Mouse (Mus musculus) embryonic fibroblast, embryonic 13.5 days (primary cell): ENCODE results near the gene Hist1h3a. TPM values are rescaled to one million over a fixed set of nuclear protein-coding genes. Genes with fewer than 3 reads are reported as not detected.
"Not testable (repeated sequence)": the region's sequence is repeated elsewhere in the genome, so short reads cannot be mapped to it uniquely, and the experiment has no call there.

ENCODE experiments used
- H3K27ac ChIP-seq: 2 replicates; pipeline ENCODE4 v1.5.1; 2012; ENCODE audit warnings: low read length, control low read depth, inconsistent platforms; ENCODE audit not compliant: insufficient read depth
- H3K4me1 ChIP-seq: 2 replicates; pipeline ENCODE4 v1.6.1; 2011; ENCODE audit warnings: low read length; ENCODE audit not compliant: control insufficient read depth, insufficient read depth
- H3K4me3 ChIP-seq: 2 replicates; pipeline ENCODE4 v1.5.1; 2011; ENCODE audit warnings: mild to moderate bottlenecking, control low read depth, low read length; ENCODE audit not compliant: insufficient read depth
- CTCF ChIP-seq: IDR thresholded peaks from 2 replicates; pipeline ENCODE4 v1.5.1; 2011; ENCODE audit warnings: mild to moderate bottlenecking, control low read depth, low read length, moderate library complexity, borderline replicate concordance; ENCODE audit not compliant: insufficient read depth
- POLR2A ChIP-seq: IDR thresholded peaks from 2 replicates; pipeline ENCODE4 v1.6.1; 2011; ENCODE audit warnings: low read depth, mild to moderate bottlenecking, control low read depth, low read length, moderate library complexity
- polyA plus RNA-seq: library from polyadenylated mRNA; stranded (reverse); fragments of >200 nt; gene quantifications from 2 replicates; pipeline ENCODE4 v1.2.4, GENCODE M21; 2011; ENCODE audit warnings: low read depth; ENCODE audit not compliant: missing spikeins, insufficient read length

Hist1h3a gene
- polyA plus RNA-seq, 1 experiment = 5.5 TPM

GRCm38 (mm10) chr13:23750839-23751477 is 11.2 kb downstream of the Hist1h3a start, which contains the start of gene Hist1h2ab:
Hist1h2ab (plus strand) TSS chr13:23751126.
- not testable (repeated sequence) for H3K4me1 ChIP-seq
- Histone ChIP-seq H3K4me3 (peak within 1 kb of the TSS; percentile 36), H3K27ac (peak within 1 kb of the TSS; percentile 99)
- peak; percentile 97 for TF ChIP-seq POLR2A

GRCm38 (mm10) chr13:23749563-23750121 is 12.5 kb downstream of the Hist1h3a start:
- TF ChIP-seq POLR2A (no peak), CTCF (no peak)
- Histone ChIP-seq H3K4me1 (peaks cover 6% of the 10 kb centered on the region), H3K4me3 (no peak overlapping the region), H3K27ac (peak overlapping the region; percentile 99)

- Histone ChIP-seq H3K4me3 (no peak overlapping the region), H3K4me1 (peaks cover 12% of the 10 kb centered on the region), H3K27ac (peak overlapping the region; percentile 99)
- TF ChIP-seq CTCF (no peak), POLR2A (0 out of 2 replicates have a peak, but pooled peaks have one; percentile 18)
Observed at GRCm38 (mm10) chr13:23747892-23748288, 14.3 kb downstream of the Hist1h3a start.

- Histone ChIP-seq H3K4me1 (peaks cover 12% of the 10 kb centered on the region), H3K4me3 (peak overlapping the region; percentile 23; the same call in 1 of the 2 replicates), H3K27ac (peak overlapping the region; percentile 99)
- TF ChIP-seq CTCF (no peak), POLR2A (peak; percentile 72)
Observed at GRCm38 (mm10) chr13:23747081-23747891, 14.9 kb downstream of the Hist1h3a start.

- Histone ChIP-seq H3K27ac (peak within 1 kb of the TSS; percentile 99), H3K4me3 (peak within 1 kb of the TSS; percentile 40), H3K4me1 (peaks cover 12% of the 10 kb centered on the region)
- TF ChIP-seq POLR2A = peak; percentile 90
Observed at GRCm38 (mm10) chr13:23746201-23747080, 15.7 kb downstream of the Hist1h3a start, which contains the start of gene Hist1h2bb. Hist1h2bb (plus strand) TSS chr13:23746734.

GRCm38 (mm10) chr13:23745381-23746161 is 16.6 kb downstream of the Hist1h3a start, which contains the start of gene Hist1h3c:
Hist1h3c (minus strand) TSS chr13:23745602.
- peak; percentile 70 for TF ChIP-seq POLR2A
- TF ChIP-seq CTCF = no peak
- Histone ChIP-seq H3K4me1 (peaks cover 12% of the 10 kb centered on the region), H3K4me3 (peak within 1 kb of the TSS; percentile 47), H3K27ac (peak within 1 kb of the TSS; percentile 99)

GRCm38 (mm10) chr13:23744421-23745380 is 17.5 kb downstream of the Hist1h3a start:
- Histone ChIP-seq H3K4me3 (peak overlapping the region; percentile 47), H3K27ac (peak overlapping the region; percentile 66), H3K4me1 (peaks cover 8% of the 10 kb centered on the region)
- TF ChIP-seq CTCF (no peak), POLR2A (peak; percentile 76)

- TF ChIP-seq CTCF = no peak
- no peak; the same call in 1 of the 2 replicates for TF ChIP-seq POLR2A
- Histone ChIP-seq H3K4me1 (peaks cover 6% of the 10 kb centered on the region), H3K4me3 (no peak overlapping the region; the same call in 1 of the 2 replicates), H3K27ac (peak overlapping the region; percentile 66; the same call in 1 of the 2 replicates)
Observed at GRCm38 (mm10) chr13:23743963-23744362, 18.2 kb downstream of the Hist1h3a start.
